14 mouse cellular contexts compared by ENCODE assay signal in the genomic region with DNA sequence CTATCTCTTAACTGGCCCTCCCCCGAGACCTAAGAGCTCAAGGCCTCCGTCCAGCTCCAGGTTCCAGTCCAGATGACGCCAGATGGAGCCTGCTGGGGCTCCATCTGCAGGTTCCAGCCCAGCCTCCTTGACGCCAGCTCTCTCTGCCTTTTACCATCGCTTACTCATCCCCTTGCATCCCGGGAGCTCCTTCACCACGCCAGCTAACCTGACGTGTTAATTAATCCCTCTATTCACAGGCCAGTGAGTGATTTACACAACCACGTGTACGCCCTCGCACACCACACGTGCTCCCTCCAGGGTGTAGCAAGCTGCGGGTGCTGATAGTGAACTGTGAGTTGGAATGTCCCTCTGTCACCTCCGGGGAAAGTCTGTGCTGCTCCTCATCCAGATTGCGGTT.
A peak's percentile ranks its signal among the peaks of the same experiment; 100 is the strongest.
DNase-seq lines count a peak whose midpoint lies in the region; ATAC-seq and TF ChIP-seq lines count a peak whose summit lies in the region.
"Had no signal": no experiment of that assay in that cellular context is flagged by ENCODE, and none has a peak within 500 bp of the region (broad histone marks: within the 10 kb centered on the region; RNA-seq: fewer than 3 reads in every experiment).

No protein-coding gene starts in this region.

- no peak for ATAC-seq in heart, embryonic 12.5 days (ENCODE audit: insufficient number of reproducible peaks, low FRiP score)
- peak; percentile 76 for ATAC-seq in frontal cortex, adult (ENCODE audit: low TSS enrichment)

- peak; percentile 97 for DNase-seq in heart, adult 11 months
- peak; percentile 39 for DNase-seq in Muller cell, postnatal 12 days (ENCODE audit: inconsistent ontology term)
- peak; percentile 37 to 54 for DNase-seq in left cerebral cortex, adult 2 months (ENCODE audit: extremely low spot score in 1 of 2, low spot score in 2 of 2)
- DNase-seq in spleen, postnatal 14 days (ENCODE audit: low spot score in 2 of 2), result no peak
- DNase-seq in embryo, embryonic 10.5 days (ENCODE audit: low spot score), result no peak
- no peak for DNase-seq in lung, adult 18-20 months
- DNase-seq: adrenal gland, adult 2 months; lung, adult 2 months; thymus, postnatal 25 days had no signal

- intact Hi-C loops in left cerebral cortex, adult 2 months (cut with DNase I), result loop anchor here (1.0 to 5.0 kb wide), 3 partner anchors 108 to 270 kb away; partner anchors contain the start of gene Slc6a6

- no peaks in the 10 kb centered on the region for H3K36me3 ChIP-seq in heart, embryonic 12.5 days
- H3K36me3 ChIP-seq: hindbrain, embryonic 15.5 days; neural tube, embryonic 13.5 days had no signal

- H3K4me3 ChIP-seq in heart, embryonic 12.5 days, result no peak overlapping the region
- H3K4me3 ChIP-seq in left cerebral cortex, adult 2 months, result no peak overlapping the region
- H3K4me3 ChIP-seq: erythroblast, embryonic 14.5 days; hindbrain, embryonic 15.5 days; neural tube, embryonic 13.5 days had no signal

- peaks cover 3% of the 10 kb centered on the region; the same call in 1 of the 2 replicates for H3K4me1 ChIP-seq in heart, embryonic 12.5 days (replicated peaks)
- H3K4me1 ChIP-seq: hindbrain, embryonic 15.5 days had no signal

- H3K27me3 ChIP-seq in heart, embryonic 12.5 days (replicated peaks), result peaks cover 56% of the 10 kb centered on the region
- H3K27me3 ChIP-seq: hindbrain, embryonic 15.5 days; neural tube, embryonic 13.5 days had no signal

- no peaks in the 10 kb centered on the region for H3K9me3 ChIP-seq in heart, embryonic 12.5 days (replicated peaks)
- H3K9me3 ChIP-seq: hindbrain, embryonic 15.5 days; neural tube, embryonic 13.5 days had no signal

- 27% methylated on average over 15 of the region's 15 CpGs for WGBS in heart, embryonic 12.5 days

- H3K4me2 ChIP-seq in heart, embryonic 12.5 days, result no peak overlapping the region
- H3K4me2 ChIP-seq: hindbrain, embryonic 15.5 days; neural tube, embryonic 13.5 days had no signal

- no peak overlapping the region for H3K27ac ChIP-seq in heart, embryonic 12.5 days (ENCODE audit: poor library complexity, severe bottlenecking)
- no peak overlapping the region for H3K27ac ChIP-seq in left cerebral cortex, adult 2 months
- H3K27ac ChIP-seq: hindbrain, embryonic 15.5 days; neural tube, embryonic 13.5 days had no signal

- TF ChIP-seq CTCF in left cerebral cortex, adult 2 months (IDR thresholded peaks at IDR 0.05), result no peak

- H3K9ac ChIP-seq in heart, embryonic 12.5 days, result no peak overlapping the region
- H3K9ac ChIP-seq: hindbrain, embryonic 15.5 days; neural tube, embryonic 13.5 days had no signal

Comparison
In these comparisons a context has a peak if more than half of its experiments do, and no peak if none do; other contexts are left out.
1. DNase-seq: peak in heart, adult 11 months (single experiment), Muller cell, postnatal 12 days (single experiment) and left cerebral cortex, adult 2 months (2 of 2); none in spleen, postnatal 14 days (0 of 2), embryo, embryonic 10.5 days (single experiment) and lung, adult 18-20 months (0 of 2).